Mouse (Mus musculus): Measurements from ENCODE around the gene Dnajb13.

The Dnajb13 gene

DNA sequence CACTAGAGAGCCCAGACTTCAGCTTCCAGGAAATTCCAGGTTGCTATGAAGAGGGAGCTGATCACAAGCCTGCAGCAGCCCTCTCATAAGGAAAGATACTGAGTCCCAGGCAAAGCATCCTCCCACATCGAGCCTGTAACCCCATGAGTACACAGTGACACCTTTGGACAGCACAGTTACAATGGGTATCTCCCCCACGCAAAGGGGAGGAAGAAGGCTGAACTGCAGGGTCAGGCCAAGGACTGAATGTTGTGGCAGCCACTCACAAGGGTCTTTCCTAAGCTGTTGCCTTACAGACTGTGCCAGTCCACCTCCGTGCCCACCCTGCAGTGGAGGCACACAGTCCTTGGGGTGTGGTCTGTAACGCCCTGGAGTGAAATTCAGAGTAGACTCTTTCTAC is 8.3 kb downstream of the Dnajb13 start:
- DNase-seq = no peak

DNA sequence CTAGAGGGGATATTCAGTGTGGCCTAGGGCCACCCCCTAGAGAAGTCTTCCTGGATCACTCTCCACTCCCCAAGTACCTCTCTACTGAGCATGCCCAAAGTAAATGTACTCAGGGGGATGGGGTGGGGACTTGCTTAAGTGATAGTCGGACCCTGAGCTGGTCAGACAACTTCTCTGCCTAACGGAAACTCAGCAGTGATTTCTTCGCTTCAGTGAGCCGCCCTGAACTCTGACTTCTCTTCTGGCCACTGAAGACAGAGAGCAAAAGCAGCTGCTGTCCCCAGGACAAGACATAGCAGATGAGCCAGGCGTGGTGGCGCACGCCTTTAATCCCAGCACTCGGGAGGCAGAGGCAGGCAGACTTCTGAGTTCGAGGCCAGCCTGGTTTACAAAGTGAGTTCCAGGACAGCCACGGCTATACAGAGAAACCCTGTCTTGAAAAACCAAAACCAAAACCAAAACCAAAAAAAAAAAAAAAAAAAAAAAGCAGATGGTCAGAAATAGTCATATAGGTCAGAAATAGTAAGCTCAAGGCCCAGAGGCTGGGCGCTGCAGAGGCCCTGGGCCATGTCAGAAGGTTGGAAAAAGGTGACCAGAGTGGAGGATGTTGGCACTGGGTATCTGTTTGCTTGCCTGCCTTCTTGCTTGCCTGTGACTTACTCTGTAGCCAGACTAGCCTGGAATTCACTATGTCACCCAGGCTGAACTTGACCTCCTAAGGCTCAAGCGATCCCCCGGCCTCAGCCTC is 9.8 kb downstream of the Dnajb13 start:
- no peak for DNase-seq

DNA sequence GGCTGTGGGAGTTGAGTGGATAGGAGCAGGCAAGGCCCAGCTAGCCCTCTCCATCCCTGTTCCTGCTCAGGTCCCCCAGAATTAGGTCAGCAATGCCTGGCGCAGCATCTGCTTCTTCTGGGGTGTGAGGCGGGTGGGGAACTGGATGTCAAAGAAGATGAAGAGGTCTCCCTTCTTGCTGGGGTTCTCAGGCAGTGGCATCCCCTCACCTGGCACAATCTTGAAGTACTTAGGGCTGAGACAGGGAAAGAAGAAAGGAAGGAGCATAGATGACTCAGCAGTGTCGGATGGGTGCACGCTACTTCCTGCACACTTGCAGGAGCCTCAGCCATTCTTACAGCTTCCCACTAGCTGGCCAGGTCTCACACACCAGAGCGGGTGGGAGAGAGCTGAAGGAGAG is 11.7 kb downstream of the Dnajb13 start:
- DNase-seq = peak; percentile 44

DNA sequence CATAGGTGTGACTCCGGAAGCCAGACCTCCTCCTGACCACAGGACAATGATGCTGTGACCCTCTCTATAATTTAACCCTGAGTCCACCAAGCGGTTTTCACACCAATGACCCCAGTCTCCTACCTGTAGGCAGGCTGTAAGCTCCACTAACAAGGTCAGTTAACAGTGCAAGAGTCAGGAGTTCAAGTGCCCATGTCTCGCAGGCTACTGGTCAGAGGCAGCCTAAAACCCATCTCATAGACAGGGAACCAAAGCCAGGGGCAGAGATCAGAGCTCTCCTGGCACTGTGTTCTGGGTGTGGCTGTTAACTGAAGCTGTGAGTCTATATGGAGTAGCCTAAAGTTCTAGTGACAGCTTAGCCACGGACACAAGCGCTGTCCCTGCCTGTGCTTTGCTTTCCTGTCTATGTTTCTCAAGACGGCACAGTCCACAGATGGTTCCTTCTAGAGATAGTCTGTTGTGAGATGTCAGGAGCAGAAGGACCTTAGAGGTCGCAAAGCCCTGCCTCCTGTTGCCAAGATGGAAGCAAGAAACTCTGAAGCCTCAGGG is 12.3 kb downstream of the Dnajb13 start:
- DNase-seq = no peak

DNA sequence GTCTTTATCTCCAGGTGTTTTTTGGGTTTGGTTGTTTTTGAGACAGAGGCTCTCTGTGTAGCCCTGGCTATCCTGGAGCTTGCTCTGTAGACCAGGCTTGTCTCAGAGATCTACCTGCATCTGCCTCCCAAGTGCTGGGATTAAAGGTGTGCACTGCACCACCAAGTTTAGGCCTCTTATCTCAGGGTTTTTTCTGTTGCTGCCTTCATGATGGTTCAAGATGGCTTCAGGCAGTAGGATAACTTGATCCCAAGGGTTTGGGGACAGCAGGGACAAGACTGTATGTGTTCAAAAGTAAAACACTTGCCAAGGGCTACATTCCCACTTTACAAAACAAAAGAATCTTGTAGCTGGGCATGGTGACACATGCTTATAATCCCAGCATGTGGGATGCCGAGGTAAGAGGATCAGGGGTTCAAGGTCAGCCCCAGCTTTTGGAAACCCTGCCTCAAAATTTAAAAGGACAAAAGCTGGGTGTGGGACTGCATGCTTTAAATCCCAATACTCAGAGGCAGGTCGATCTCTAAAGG is 12.9 kb downstream of the Dnajb13 start:
- no peak for DNase-seq

DNA sequence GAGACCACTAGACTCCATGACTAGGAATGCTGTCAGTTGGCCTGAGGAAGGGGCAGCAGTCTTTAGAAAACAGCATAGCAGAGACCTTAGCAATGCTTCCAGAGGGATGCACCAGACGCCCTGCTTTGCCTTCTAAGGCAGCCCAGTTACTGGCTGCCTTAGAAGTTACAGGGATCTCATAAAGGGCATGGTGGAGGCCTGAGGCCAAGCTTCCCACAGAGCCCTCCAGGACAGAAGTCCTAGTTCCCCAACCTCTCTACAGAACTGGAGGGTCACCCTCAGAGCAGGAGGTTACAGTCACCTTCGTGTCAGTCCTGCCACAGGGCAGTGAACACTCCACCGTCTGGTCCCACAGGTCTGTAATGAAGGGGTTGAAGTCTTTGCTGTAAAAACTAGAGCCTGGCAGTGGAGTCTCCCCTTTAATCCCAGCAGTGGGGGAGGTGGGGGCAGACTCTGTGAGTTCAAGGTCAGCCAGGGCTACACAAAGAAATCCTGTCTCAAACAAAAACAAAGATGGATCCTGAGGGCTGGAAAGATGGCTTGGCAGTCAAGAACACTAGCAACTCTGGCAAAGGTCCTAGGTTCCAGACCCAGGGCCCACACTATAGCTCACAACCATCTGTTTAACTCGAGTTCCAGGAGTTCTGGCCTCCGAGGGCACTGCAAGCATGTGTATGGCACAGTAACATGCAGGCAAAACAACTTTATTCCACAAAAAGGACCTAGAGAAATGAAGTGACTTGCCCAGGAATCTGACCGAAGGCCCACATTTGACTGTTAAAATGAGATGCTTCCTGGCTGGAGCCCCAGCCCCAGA is 13.5 kb downstream of the Dnajb13 start:
- peak; percentile 26 for DNase-seq

DNA sequence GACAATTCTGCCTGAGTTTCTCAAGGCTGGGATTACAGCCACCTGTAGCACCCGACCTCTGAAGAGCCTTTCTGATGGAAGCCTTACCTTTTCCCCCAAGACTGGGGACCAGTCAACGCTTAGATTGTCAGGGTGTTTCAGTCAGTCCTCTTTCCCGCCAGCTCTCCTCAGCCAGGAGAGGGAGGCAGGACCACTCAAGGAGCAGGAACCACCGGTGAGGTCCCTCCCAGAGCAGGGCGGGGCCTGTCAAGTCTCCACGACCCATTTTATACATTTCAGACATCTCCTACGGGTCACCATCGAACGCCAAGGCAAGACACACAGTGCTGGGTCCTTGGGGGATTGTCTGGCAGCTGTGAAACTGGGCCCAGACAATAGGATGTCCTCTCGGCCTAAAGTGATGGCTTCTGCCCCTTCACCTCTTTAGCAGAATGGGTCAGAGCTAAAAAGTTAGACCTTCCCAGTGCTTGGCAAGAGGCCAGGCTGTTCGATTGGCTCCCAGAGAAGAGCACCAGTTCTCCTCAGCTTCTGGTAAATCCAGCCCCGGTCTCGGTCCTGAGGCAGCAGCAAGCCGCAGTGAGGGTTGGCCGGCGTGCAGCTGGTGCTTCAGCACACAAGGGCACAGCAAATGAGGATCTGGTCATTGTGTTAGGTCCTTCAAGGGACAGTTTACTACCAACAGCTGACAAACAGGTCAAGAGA is 14.3 kb downstream of the Dnajb13 start:
- DNase-seq = no peak

DNA sequence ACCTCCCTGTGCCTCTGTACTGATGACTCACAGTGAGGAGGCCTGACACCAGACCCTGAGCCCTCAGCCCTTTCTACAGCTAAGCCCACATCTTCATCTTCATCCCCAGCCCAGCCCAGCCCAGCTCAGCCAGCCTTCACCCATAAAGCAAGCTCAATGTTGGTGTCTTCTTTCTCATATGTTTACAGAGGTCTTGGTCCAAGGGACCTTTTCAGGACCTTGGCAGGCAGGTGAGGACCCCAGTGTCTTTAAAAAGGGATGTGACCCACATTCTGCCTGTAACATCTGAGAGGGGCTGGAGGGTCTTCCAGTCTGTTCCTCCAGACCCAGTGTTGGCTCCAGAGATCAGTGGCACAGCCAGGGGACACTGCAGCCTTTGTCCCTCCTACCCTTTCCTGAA is 15.3 kb downstream of the Dnajb13 start:
- no peak for DNase-seq

DNA sequence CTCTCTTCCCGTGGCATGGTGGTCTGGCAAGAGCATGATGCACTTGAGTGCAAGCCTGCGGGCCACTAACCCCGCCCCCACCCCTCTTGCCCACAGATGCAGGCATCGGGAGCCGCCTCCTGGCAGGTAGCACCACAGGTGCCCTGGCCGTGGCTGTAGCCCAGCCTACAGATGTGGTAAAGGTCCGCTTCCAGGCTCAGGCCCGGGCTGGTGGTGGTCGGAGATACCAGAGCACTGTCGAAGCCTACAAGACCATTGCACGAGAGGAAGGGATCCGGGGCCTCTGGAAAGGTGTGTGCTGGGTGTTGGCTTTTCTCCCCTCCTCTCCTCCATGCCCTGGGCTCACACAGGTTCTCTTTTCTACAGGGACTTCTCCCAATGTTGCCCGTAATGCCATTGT is 16.8 kb downstream of the Dnajb13 start:
- no peak for DNase-seq

DNA sequence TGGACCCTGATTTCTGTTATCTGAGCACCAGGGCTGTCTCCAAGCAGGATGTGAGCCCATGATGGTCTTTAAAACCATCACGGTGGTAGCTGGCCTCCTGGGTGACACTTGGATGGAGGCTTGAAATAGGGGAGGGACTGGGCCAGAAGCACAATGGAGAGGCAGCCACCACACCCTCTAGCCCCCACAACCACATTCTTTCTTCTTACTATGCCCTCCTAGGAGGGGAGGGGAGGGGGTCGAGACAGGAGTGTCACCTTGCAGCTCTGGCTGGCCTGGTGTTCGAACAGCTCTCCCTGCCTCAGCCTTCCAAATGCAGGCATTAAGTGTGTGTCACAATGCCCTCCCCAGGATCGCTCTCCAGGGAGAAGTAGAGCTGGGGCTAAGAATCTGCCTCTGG is 17.4 kb downstream of the Dnajb13 start:
- DNase-seq = no peak

DNA sequence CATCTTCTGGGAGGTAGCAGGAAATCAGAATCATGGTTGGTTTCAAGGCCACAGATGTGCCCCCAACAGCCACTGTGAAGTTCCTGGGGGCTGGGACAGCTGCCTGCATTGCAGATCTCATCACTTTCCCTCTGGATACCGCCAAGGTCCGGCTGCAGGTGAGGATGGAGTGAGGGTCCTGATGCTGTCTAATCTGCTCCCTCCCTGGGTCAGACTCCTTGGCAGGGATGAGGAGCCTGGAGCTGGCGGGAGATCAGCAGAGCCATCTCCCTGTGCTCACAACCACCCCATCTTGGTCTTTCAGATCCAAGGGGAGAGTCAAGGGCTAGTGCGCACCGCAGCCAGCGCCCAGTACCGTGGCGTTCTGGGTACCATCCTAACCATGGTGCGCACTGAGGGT is 18.0 kb downstream of the Dnajb13 start:
- no peak for DNase-seq

DNA sequence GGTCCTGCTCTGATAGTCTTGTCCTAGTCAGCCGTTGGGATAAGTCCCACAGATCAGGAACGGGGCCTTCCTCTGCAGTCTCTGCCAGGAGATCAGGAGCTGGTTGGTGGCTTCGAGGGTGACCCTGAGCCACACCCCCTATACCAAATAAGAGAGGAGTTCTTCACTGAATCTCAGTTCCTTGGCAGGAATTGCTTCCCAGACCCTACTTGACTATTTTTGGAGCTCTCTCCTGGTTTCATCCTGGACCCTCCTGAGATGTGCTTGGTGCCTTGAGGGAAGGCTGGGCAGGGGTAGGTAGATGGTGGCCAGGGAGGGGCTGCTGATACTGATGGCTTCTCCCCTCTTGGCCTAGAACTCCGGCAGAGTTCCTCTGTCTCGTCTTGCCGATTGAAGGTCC is 18.4 kb downstream of the Dnajb13 start:
- no peak for DNase-seq

DNA sequence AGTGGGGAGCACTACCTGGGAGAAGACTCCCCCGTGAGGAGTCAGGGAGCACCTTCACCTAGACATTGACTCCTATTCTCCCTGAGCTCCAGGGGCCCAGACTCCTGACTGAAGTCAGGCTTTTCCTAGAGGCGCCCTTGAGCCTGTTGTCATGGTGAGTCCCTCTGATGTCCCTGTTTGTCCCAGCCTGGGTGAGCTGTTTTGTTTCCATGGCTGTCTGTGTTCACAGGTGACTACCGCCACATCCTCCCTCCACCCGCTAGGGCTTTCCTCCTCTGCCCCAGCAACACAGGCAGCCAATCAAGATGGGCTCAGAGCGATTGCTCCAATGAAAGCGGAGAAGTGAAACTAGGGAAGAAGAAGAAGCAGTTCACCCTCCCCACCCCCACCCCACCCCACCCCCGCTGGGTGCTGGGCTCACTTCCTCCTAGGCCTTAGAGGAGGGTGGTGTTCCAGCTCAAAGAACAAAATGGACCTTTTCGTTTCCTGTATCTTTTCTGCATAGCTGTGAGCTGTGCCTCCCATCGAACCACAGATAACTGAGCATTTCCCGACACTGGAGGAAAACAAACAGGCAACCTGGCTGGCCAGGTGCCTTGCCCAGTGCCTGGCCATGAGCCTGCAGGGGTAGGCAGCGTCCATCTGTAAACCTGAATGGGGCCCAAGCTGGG is 19.0 kb downstream of the Dnajb13 start:
- peak; percentile 90 for DNase-seq

DNA sequence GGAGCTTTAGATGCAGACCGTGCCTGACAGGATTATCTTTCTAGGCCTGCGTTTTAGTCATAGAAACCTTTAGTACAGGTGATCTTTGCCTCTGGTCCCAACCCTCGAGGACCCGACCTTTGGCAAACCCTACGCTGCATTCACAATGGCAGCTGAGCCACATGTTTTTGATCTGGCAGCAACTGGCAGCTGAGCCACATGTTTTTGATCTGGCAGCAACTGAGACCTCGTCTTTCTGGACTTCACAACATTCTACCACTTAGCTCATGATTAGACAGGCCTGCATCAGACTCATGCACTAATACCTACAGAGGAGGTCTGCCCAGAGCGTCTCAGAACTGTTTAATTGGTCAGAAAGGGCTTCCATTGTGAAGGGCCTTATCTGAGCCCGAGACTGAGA is 19.7 kb downstream of the Dnajb13 start:
- peak; percentile 58 for DNase-seq

DNA sequence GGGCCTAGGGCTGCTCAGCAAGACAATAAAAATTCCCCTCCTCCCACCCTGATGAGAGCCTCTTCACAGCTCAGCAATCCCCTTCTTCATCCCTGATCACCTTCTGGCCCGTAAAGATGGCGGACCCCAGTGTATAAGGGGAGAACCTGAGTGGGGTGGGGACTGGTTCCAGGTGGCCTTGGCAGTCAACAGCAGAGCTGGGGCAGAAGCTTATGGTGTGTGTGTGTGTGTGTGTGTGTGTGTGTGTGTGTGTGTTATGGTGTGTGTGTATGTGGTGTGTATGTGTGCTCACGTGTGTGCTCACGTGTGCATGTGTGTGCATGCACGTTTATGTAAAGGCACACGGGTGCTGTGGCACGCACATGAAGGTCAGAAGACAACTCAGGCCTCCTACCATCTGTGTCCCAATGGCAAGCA is 20.3 kb downstream of the Dnajb13 start:
- DNase-seq = peak; percentile 56

DNA sequence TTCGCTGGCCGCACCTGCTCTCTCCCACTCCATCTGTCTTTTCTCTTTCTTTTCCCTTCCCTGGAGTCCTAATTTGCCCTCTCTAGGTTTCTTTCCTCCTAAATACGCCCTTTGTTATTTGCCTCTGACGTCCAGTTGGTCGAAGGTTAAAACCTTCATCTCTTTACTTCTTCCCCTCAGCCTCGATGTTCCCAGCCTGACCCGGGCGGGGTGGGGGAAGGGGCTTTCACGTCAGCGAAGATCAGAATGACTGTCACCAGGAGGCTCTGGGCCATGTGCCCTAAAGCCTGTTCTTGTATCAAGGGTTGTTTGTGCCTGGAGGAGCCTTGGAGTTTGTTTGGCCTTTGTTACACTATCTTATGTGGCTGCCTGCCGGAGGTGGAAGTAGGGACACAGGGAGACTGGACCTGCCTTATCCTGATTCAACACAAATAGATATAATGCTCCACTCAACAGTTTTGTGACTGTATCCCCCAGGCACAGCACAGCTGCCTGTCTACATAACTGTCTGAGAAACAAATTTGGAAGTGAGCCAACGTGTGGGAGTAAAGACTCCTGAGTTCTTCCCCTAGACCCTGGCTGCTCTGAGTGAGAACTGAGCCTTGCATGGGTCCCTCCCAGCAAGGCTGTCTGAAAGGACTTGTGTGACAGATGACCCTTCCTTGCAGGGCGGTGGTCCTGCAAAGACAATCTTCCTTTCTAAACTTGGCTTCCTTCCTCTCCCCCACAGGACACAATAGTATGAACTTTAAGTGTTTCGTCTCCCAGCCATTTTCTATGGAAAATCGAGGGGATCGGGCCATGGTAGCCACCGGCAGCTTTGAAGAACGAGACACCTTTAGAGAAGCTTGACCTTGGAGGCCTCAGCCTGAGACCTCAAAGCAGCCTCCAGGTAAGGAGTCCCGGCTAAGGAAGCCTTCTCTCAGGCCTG is 21.0 kb downstream of the Dnajb13 start:
- peak; percentile 63 for DNase-seq

DNA sequence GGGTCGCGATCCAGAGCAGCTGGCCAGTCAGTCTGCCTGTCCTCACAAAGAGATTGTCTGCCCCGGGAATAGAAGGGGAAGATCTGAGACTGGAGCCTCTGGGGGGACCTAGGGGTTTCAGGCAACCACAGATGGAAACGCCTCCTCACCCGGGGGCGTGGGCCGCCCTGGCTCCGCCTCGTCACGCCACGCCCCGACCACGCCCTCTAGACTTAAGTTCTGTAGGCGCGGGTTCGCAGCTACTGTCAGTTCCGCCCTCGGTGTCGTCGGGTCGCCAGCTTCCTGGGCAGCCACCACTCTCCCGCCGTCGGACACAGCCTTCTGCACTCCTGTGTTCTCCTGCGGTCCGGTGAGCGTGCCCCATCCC is 21.7 kb downstream of the Dnajb13 start, which contains the start of gene Ucp2:
Gene Ucp2, plus strand, starts transcription at position 221 of the 367 bp plus-strand sequence.
- DNase-seq = peak; percentile 98

DNA sequence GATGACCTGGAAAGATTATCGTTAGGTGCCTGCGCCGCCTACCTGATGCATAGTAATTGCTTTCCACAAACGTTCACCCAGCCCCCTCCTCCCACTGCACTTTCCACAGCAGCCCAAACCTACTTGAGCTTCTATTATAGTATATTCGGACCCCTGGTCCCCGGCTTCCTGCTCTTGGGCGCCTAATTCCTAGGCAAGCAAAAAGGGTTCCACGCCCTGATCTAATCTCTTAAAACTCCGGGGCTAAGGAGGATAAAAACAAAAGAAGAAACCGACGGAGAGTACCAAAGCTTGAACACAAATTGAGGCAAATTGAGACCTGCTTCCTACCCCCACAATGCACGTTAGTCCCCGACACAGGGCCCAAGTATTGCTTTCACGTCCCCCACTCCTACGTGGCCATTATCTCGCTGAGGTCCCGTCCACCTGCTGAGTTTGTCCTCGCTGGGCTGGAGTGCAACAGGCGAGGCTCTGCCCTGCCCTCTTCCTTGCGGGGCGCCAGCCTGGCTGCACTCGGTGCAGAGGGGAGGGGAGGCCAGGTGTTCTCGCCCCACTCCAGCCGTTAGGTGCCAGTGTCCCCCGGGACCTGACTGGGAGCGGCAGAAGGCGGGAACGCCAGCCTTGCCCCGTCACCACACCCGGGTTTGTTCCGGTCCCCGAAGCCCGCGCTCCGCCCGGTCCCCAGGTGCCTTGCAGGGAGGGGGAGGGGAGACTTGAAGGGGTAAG is 22.2 kb downstream of the Dnajb13 start:
- peak; percentile 55 for DNase-seq

DNA sequence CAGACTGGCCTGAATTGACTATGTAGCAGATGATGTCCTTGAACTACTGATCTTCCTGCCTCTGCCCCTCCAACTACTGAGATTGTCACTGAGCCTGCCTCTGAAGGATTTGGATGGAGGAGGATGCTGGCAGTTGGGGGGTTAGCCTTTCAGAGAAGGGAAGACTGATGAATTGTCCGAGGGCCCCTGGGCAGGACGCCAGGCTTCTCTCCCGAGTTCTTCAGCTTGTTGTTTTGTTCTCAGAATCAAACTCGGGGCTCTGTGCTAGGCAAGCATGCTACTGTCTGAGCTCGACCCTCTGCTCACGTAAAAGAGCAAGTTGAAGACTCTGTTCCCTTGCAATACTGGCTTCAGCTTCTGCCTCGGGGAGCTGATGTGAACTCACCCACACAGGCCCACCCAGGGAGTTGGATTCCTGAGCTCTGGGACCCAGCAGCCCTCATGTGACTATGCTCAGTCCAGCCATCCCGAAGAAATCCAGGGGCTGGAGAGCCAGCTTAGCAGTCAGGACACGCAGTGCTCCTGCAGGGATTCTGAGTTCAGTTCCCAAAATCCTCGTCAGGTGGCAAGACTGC is 26.2 kb downstream of the Dnajb13 start:
- DNase-seq = no peak

DNA sequence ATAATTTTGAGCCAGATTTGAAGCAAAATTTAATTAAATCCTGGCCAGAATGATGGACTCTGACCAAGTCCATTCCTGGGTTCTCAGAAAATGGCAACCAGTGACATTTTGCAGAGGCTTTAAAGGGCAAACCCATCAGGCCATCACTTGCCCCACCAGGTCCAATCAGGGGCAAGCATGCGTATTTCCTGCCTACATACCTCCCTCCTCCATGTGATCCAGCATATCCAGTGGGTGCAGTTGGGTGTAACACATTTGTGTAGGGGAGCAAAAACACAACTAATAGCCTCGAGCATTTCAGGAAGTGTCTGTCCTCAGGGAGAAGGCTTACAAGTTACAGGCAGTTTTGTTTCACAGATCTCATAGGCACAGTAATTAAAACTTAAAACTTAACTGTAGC is 27.5 kb downstream of the Dnajb13 start:
- DNase-seq = no peak
